Mouse (Mus musculus) lung, postnatal 0 days (tissue): Measurements from ENCODE around the gene Kat8. TPM values are rescaled to one million over a fixed set of nuclear protein-coding genes. Genes with fewer than 3 reads are reported as not detected.
"Not testable (repeated sequence)": the region's sequence is repeated elsewhere in the genome, so short reads cannot be mapped to it uniquely, and the experiment has no call there.

ENCODE experiments used
- ATAC-seq: fragments of 200-750 bp; cut with Nextera tagmentation; 2 replicates; pipeline ENCODE4 v1.8.0; 2017; ENCODE audit warnings: moderate library complexity
- DNase-seq: peaks from one replicate; pipeline ENCODE4 v3.0.0-alpha.2; 2016; ENCODE audit warnings: low spot score
- H3K27ac ChIP-seq: fragments of 300-500 bp; sonication (generic); 2 replicates; pipeline ENCODE4 v1.5.1; 2014; ENCODE audit warnings: antibody characterized with exemption, mild to moderate bottlenecking, low read length, mixed read lengths
- H3K27me3 ChIP-seq: fragments of 300-500 bp; sonication (generic); replicated peaks from 2 replicates; pipeline ENCODE4 v1.6.1; 2014; ENCODE audit warnings: low read length, mixed read lengths; ENCODE audit not compliant: insufficient read depth
- H3K36me3 ChIP-seq: fragments of 300-500 bp; sonication (generic); 2 replicates; pipeline ENCODE4 v1.6.1; 2014; ENCODE audit warnings: low read length, mixed read lengths; ENCODE audit not compliant: insufficient read depth
- H3K4me1 ChIP-seq: fragments of 300-500 bp; sonication (generic); 2 replicates; pipeline ENCODE4 v1.6.1; 2014; ENCODE audit warnings: antibody characterized with exemption, low read depth, low read length, mixed read lengths; ENCODE audit not compliant: insufficient read depth
- H3K4me2 ChIP-seq: fragments of 300-500 bp; sonication (generic); replicated peaks from 2 replicates; pipeline ENCODE4 v1.6.1; 2014; ENCODE audit warnings: low read depth, mild to moderate bottlenecking, low read length, moderate library complexity, mixed read lengths
- H3K4me3 ChIP-seq: fragments of 300-500 bp; sonication (generic); 2 replicates; pipeline ENCODE4 v1.5.1; 2014; ENCODE audit warnings: low read depth, low read length
- H3K9ac ChIP-seq: fragments of 300-500 bp; sonication (generic); replicated peaks from 2 replicates; pipeline ENCODE4 v1.6.1; 2014; ENCODE audit warnings: low read depth, mild to moderate bottlenecking
- H3K9me3 ChIP-seq: fragments of 300-500 bp; sonication (generic); 2 replicates; pipeline ENCODE4 v1.6.1; 2016; ENCODE audit warnings: low read length, mixed read lengths
- CTCF ChIP-seq: IDR thresholded peaks from 2 replicates; pipeline ENCODE4 v1.5.1; 2016; ENCODE audit warnings: antibody characterized with exemption, mild to moderate bottlenecking
- EP300 ChIP-seq: IDR thresholded peaks from 2 replicates; pipeline ENCODE4 v1.6.1; 2016; ENCODE audit warnings: antibody characterized with exemption, mild to moderate bottlenecking, control low read depth
- WGBS: fragments of 180-500 bp; shearing (Covaris S2); extraction: QIAGEN DNeasy Blood & Tissue Kit; methylation state at CpG from one replicate; pipeline ENCODE4 v1.1.7; 2014; 5-methylcytosine and 5-hydroxymethylcytosine counted together
- polyA plus RNA-seq: library from polyadenylated mRNA; unstranded; fragments of >200 nt; fragmentation: Nextera tagmentation; extraction: Ambion mirVana; gene quantifications from 2 replicates; pipeline ENCODE4 v1.2.1, GENCODE M21; 2015

Gene Kat8
- polyA plus RNA-seq, 1 experiment from 2014 or later = 21.1 TPM

GRCm38 (mm10) chr7:127935748-127936159 is 23.4 kb downstream of the Kat8 start:
- ATAC-seq (peak; percentile 23), DNase-seq (peak; percentile 49)
- peak overlapping the region; percentile 64 for H3K4me3 ChIP-seq
- peak overlapping the region; percentile 71; the same call in 1 of the 2 replicates for H3K27ac ChIP-seq
- no peak for TF ChIP-seq EP300
- no peak for TF ChIP-seq CTCF
- H3K36me3 ChIP-seq = no peaks in the 10 kb centered on the region
- WGBS = under 1% methylated on average over 38 of the region's 38 CpGs
- peak overlapping the region; percentile 99 for H3K4me2 ChIP-seq
- peak overlapping the region; percentile 51 for H3K9ac ChIP-seq
- H3K4me1 ChIP-seq = peaks cover 10% of the 10 kb centered on the region; the same call in 1 of the 2 replicates
- H3K9me3 ChIP-seq = no peaks in the 10 kb centered on the region
- H3K27me3 ChIP-seq = no peaks in the 10 kb centered on the region

DNA sequence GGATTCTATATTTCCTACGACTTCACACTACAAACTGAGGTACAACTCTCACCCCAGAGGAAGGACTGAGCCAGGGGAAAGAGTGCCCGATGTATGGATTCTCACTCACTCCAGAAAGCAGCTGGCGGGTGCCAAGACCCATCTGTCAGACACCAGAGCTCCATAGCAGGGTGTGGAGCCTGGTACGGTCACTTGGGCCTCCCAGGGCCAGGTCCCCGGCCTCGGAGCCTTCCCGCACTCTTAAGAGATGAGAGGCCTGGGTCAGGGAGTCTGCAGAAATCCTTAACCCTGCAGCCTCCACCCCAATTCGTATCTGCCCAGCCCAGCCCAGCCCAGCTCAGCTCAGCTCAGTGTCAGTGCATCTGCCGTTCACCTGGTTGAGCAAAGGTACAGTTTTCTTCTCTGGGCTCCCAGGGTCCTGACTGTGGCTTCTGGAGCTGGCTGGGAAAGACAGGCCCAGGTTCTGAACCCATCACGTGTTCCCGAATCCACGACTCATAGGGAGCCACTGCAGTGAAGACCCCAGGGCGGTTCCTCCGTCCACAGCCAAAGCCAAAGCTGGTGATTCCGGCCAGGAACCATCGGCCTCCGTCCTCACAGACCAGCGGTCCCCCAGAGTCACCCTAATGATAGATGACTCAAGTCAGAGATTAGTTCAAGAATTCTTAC is 24.0 kb downstream of the Kat8 start:
- Histone ChIP-seq H3K27ac (peak overlapping the region; percentile 71; the same call in 1 of the 2 replicates), H3K9me3 (no peaks in the 10 kb centered on the region), H3K27me3 (no peaks in the 10 kb centered on the region), H3K4me2 (peak overlapping the region; percentile 99), H3K4me1 (peaks cover 6% of the 10 kb centered on the region; the same call in 1 of the 2 replicates), H3K9ac (peak overlapping the region; percentile 51), H3K36me3 (no peaks in the 10 kb centered on the region), H3K4me3 (peak overlapping the region; percentile 64)
- TF ChIP-seq CTCF = no peak
- TF ChIP-seq EP300 = no peak
- 55% methylated on average over 18 of the region's 18 CpGs for WGBS
- ATAC-seq (no peak), DNase-seq (no peak)

DNA sequence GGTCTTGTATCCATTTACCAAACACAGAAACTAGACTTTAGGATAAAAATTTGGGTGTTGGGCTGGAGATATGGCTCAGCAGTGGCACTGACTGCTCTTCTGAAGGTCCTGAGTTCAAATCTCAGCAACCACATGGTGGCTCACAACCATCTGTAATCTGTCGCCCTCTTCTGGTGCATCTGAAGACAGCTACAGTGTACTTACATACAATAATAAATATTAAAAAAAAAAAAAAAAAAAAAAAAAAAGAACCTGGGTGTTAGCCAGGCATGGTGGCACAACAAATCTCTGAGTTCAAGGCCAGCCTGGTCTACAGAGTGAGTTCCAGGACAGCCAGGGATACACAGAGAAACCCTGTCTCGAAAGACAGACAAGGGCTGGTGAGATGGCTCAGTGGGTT is 29.8 kb downstream of the Kat8 start:
- not testable (repeated sequence) for DNase-seq, H3K4me2 ChIP-seq, H3K36me3 ChIP-seq, H3K27me3 ChIP-seq, H3K27ac ChIP-seq, H3K9me3 ChIP-seq, H3K4me1 ChIP-seq, H3K9ac ChIP-seq, H3K4me3 ChIP-seq, ATAC-seq
- peak; percentile 30 for TF ChIP-seq CTCF
- 40% methylated on average over 2 of the region's 2 CpGs for WGBS

GRCm38 (mm10) chr7:127944614-127945013 is 32.3 kb downstream of the Kat8 start:
- Histone ChIP-seq H3K9ac (no peak overlapping the region), H3K36me3 (no peaks in the 10 kb centered on the region), H3K27me3 (peaks cover 7% of the 10 kb centered on the region; the same call in 1 of the 2 replicates), H3K4me1 (no peaks in the 10 kb centered on the region), H3K4me2 (0 out of 2 replicates have a peak overlapping the region, but pooled peaks have one; percentile 29), H3K27ac (no peak overlapping the region), H3K4me3 (no peak overlapping the region), H3K9me3 (no peaks in the 10 kb centered on the region)
- 13% methylated on average over 23 of the region's 23 CpGs for WGBS
- ATAC-seq (peak; percentile 37), DNase-seq (no peak)
- TF ChIP-seq CTCF (0 out of 2 replicates have a peak, but pooled peaks have one; percentile 3), EP300 (no peak)

GRCm38 (mm10) chr7:127946470-127947023 is 34.2 kb downstream of the Kat8 start, which contains the start of gene Prss36:
TSS of gene Prss36 (minus strand) at chr7:127946725.
- TF ChIP-seq CTCF = no peak
- no peak for TF ChIP-seq EP300
- H3K36me3 ChIP-seq = no peaks in the 10 kb centered on the region
- WGBS = 56% methylated on average over 6 of the region's 6 CpGs
- no peak within 1 kb of the TSS for H3K4me2 ChIP-seq
- DNase-seq = no peak
- no peaks in the 10 kb centered on the region for H3K9me3 ChIP-seq
- no peak within 1 kb of the TSS for H3K27ac ChIP-seq
- no peak within 1 kb of the TSS for H3K4me3 ChIP-seq
- H3K9ac ChIP-seq = no peak within 1 kb of the TSS
- peaks cover 7% of the 10 kb centered on the region; the same call in 1 of the 2 replicates for H3K27me3 ChIP-seq
- peak; percentile 56 for ATAC-seq
- H3K4me1 ChIP-seq = no peaks in the 10 kb centered on the region

DNA sequence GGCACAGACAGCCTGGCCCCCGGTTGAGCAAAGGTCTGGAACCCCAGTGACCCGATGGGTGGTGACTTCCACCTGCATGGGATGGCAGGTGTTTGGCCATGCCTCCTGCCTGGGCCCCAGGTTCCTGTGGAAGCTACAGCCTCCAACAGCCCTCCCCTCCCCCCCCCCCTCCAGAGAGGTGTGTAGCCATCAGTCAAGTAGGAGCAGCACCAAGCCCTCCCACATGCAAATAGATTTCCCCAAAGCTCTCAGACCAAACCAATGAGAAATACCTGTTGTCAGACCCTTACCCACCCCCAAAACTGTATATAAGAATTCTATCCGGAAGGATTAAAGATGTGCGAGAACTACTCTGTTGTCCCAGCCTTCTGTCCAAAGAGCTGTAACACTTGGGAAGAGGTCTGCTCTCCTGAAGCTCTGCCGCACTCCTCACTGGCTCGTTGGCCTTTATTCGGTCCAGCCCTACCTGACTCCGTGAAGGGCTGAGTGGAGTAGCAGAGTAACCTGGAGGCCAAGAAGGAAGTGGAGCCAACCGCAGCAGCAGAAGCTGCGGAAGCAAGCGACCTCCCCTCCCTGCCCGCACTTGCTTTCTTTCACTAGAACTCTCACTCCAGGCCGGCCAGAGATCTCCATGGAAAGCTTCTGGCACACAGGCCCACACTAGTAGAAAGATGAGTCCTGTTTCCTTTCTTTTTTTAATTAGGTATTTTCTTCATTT is 40.7 kb downstream of the Kat8 start:
- no peak overlapping the region for H3K9ac ChIP-seq
- H3K9me3 ChIP-seq = no peaks in the 10 kb centered on the region
- H3K27ac ChIP-seq = no peak overlapping the region
- no peaks in the 10 kb centered on the region for H3K27me3 ChIP-seq
- H3K4me2 ChIP-seq = no peak overlapping the region
- WGBS = 43% methylated on average over 13 of the region's 13 CpGs
- no peaks in the 10 kb centered on the region for H3K4me1 ChIP-seq
- TF ChIP-seq CTCF (no peak), EP300 (no peak)
- no peak for DNase-seq
- no peak for ATAC-seq
- H3K4me3 ChIP-seq = no peak overlapping the region
- no peaks in the 10 kb centered on the region for H3K36me3 ChIP-seq
